Mouse (Mus musculus) heart, embryonic 16.5 days (tissue): ENCODE results near the gene Pla2g12b. TPM values are rescaled to one million over a fixed set of nuclear protein-coding genes. Genes with fewer than 3 reads are reported as not detected.

Source experiments
- ATAC-seq: fragments of 200-750 bp; cut with Nextera tagmentation; replicated peaks from 2 replicates; pipeline ENCODE4 v1.8.0; 2017; ENCODE audit warnings: moderate number of reproducible peaks; ENCODE audit not compliant: insufficient read depth, low FRiP score; ENCODE audit errors: extremely low read depth
- H3K27ac ChIP-seq: fragments of 300-500 bp; sonication (generic); 2 replicates; pipeline ENCODE4 v1.5.1; 2014; ENCODE audit warnings: mild to moderate bottlenecking, low read length, control low read depth, moderate library complexity
- H3K27me3 ChIP-seq: fragments of 300-500 bp; sonication (generic); 2 replicates; pipeline ENCODE4 v1.6.1; 2014; ENCODE audit warnings: low read length, mixed read lengths; ENCODE audit not compliant: control insufficient read depth, insufficient read depth
- H3K36me3 ChIP-seq: fragments of 300-500 bp; sonication (generic); 2 replicates; pipeline ENCODE4 v1.6.1; 2014; ENCODE audit not compliant: control insufficient read depth, insufficient read depth
- H3K4me1 ChIP-seq: fragments of 300-500 bp; sonication (generic); 2 replicates; pipeline ENCODE4 v1.6.1; 2014; ENCODE audit warnings: low read length, mixed read lengths; ENCODE audit not compliant: control insufficient read depth, insufficient read depth
- H3K4me2 ChIP-seq: fragments of 300-500 bp; sonication (generic); 2 replicates; pipeline ENCODE4 v1.6.1; 2014; ENCODE audit warnings: low read depth, mild to moderate bottlenecking, control low read depth, low read length
- H3K4me3 ChIP-seq: fragments of 300-500 bp; sonication (generic); 2 replicates; pipeline ENCODE4 v1.5.1; 2014; ENCODE audit warnings: mild to moderate bottlenecking, control low read depth, low read length
- H3K9ac ChIP-seq: fragments of 300-500 bp; sonication (generic); 2 replicates; pipeline ENCODE4 v1.6.1; 2014; ENCODE audit warnings: low read length, control low read depth
- H3K9me3 ChIP-seq: fragments of 300-500 bp; sonication (generic); replicated peaks from 2 replicates; pipeline ENCODE4 v1.6.1; 2016; ENCODE audit warnings: low read length; ENCODE audit not compliant: control insufficient read depth
- WGBS: fragments of 180-500 bp; shearing (Covaris S2); extraction: QIAGEN DNeasy Blood & Tissue Kit; methylation state at CpG from one replicate; pipeline ENCODE4 v1.1.7; 2014; 5-methylcytosine and 5-hydroxymethylcytosine counted together
- polyA plus RNA-seq: library from polyadenylated mRNA; unstranded; fragments of >200 nt; fragmentation: Nextera tagmentation; extraction: Ambion mirVana; gene quantifications from 2 replicates; pipeline ENCODE4 v1.2.1, GENCODE M21; 2015

Pla2g12b gene
- polyA plus RNA-seq, 1 experiment from 2014 or later, result 0.30 TPM

DNA sequence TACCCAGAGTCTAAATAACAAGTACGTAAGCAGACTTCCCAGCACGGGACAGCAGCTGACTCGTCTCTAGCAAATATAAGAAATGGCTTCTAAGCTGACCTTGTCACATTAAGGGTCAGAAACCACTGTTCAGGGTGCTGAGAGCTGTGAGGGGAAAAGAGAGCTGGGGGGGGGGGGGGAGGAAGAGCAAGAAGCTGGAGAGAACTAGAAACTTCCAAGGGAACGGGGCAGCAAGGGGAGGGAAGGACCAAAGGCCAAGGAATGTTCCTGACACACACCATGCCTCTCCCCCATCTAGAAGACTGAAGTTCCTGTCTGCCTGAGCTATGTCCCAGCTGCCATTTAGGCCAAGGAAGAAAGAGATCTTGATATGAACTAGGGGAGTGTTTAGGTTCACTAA, 22.9 kb downstream of the Pla2g12b start:
- Histone ChIP-seq H3K27me3 (no peaks in the 10 kb centered on the region), H3K9me3 (no peaks in the 10 kb centered on the region), H3K4me1 (peaks cover 10% of the 10 kb centered on the region), H3K9ac (no peak overlapping the region), H3K4me3 (no peak overlapping the region), H3K27ac (no peak overlapping the region), H3K36me3 (no peaks in the 10 kb centered on the region), H3K4me2 (no peak overlapping the region)
- 77% methylated on average over 4 of the region's 4 CpGs for WGBS
- ATAC-seq, result no peak

DNA sequence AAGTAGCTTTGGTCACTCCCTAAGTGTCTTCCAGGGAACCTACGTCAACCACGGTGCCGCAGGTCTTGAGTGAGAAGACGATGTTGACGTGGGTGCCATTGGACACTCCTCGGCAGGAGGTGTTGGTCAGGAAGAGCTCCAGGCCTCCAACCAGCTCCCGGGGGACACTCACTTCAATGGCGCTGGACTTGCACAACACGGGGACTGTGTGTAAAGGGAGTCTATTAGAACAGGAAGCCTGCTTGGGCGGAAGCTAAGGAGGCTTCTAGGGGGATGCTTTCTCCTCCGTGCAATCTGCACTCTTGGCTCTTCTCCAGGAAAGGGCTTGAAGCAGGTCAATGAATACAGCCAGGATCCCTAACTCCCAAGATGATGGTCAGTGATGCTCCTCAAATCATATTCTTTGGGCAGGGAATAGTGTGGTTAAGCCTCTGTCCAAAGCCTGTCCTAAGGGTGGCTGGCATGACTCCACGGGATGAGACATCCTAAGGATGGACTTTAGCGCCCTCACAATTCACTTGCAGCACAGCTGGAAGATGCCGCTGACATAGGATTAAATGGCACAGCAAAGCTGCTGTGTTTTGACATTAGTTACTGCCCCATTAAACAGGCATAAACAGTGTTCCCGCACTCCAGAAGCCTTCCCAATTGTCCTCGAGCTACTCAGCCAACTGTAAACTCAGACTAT, 26.1 kb downstream of the Pla2g12b start:
- Histone ChIP-seq H3K27ac (no peak overlapping the region), H3K9me3 (no peaks in the 10 kb centered on the region), H3K36me3 (no peaks in the 10 kb centered on the region), H3K27me3 (no peaks in the 10 kb centered on the region), H3K4me3 (no peak overlapping the region), H3K9ac (no peak overlapping the region), H3K4me1 (peaks cover 10% of the 10 kb centered on the region), H3K4me2 (no peak overlapping the region)
- ATAC-seq, result peak; percentile 33; the same call in 1 of the 2 replicates
- WGBS, result 68% methylated on average over 16 of the region's 16 CpGs

DNA sequence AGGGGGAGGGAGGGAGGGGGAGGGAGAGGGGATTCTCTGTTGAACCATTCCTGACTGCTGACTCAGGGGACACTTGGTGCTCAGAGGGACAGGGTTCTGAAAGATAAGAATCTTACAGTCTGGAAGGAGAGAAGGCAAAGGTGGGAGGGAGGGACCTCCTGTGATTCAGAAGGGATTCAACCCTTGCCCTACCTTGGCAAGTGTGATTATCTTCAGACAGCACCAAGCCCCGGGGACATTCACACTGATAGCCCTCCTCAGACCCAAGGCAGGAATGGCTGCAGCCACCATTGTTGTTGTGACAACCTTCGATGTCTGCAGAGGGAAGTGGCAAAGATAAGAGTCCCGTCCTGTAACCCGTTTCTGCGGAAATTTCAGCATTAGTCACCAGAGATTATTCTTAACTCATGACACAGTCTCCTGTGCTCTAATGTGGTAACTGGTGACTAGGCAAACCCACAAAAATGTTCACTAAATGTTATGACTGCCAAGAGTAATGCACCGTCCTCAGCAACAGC, 27.3 kb downstream of the Pla2g12b start:
- H3K27ac ChIP-seq, result no peak overlapping the region
- H3K4me3 ChIP-seq, result no peak overlapping the region
- H3K9me3 ChIP-seq, result no peaks in the 10 kb centered on the region
- H3K9ac ChIP-seq, result no peak overlapping the region
- 18% methylated on average over 6 of the region's 6 CpGs for WGBS
- no peaks in the 10 kb centered on the region for H3K27me3 ChIP-seq
- ATAC-seq, result peak; percentile 37; the same call in 1 of the 2 replicates
- peaks cover 2% of the 10 kb centered on the region; the same call in 1 of the 2 replicates for H3K4me1 ChIP-seq
- no peak overlapping the region; the same call in 1 of the 2 replicates for H3K4me2 ChIP-seq
- no peaks in the 10 kb centered on the region for H3K36me3 ChIP-seq

DNA sequence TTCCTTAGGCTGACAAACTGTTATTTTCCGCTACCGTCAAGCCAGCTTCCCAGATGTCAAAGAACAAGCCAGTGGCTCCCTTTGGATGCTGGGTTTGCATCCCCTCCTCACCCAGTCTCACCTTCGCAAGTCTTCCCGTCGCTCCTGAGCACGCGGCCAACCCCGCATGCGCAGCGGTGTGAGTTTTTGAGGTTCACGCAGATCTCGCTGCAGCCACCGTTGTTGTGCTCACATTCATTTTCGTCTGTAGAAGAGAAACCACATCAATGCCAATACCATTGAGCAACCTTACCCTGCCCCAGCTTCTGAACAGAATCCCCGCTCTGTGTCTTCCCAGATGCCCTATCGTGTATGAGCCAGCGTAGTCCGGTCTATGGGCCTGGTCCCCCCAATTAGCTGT, 32.3 kb downstream of the Pla2g12b start:
- no peak for ATAC-seq
- 93% methylated on average over 18 of the region's 18 CpGs for WGBS
- Histone ChIP-seq H3K9me3 (no peaks in the 10 kb centered on the region), H3K27me3 (no peaks in the 10 kb centered on the region), H3K27ac (no peak overlapping the region), H3K4me3 (no peak overlapping the region), H3K36me3 (no peaks in the 10 kb centered on the region), H3K4me2 (no peak overlapping the region), H3K9ac (no peak overlapping the region), H3K4me1 (peaks cover 14% of the 10 kb centered on the region)

DNA sequence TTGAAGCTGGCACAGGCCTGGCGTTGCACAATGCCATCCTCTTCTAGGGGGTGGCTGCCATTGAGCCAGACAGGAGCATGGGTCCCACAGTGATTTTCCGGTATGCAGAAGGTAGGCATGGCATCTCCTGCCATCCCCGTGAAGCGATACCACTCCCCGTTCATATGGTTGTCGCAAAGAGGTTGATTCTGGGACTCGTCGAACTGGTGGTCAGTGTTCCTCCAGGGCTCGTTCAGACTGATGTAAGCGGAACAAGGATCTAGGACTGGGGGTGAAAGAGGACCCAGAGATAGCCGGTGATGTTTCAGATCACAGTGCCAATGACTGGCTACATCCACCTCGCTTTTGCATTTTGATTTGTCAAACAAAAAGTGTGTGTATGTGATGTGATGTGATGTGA, 35.2 kb downstream of the Pla2g12b start:
- Histone ChIP-seq H3K36me3 (no peaks in the 10 kb centered on the region), H3K9me3 (no peaks in the 10 kb centered on the region), H3K4me1 (peaks cover 27% of the 10 kb centered on the region), H3K9ac (no peak overlapping the region), H3K4me3 (no peak overlapping the region), H3K27ac (no peak overlapping the region), H3K27me3 (no peaks in the 10 kb centered on the region), H3K4me2 (no peak overlapping the region)
- no peak for ATAC-seq
- 91% methylated on average over 12 of the region's 12 CpGs for WGBS

DNA sequence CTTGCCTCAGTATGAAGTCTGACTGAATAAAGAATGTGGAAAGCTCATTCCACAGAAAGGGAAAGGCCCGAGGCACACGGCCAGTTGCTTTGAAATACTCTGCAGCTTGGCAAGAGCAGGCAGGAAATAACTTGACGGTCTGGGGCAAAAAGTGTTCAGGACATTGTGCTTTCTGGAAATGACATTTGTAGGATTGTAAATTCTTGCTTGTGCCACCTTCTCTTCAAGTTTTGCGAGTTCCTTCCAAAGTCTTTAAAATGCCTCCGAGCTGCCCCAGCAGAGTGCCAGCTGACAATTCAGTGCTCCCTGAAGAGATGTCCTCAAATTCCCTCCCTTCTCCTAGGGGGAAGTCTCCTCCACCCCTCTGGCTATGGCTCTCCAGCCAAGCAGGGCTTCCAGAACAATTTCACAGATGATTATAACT, 36.1 kb downstream of the Pla2g12b start:
- Histone ChIP-seq H3K27ac (peak overlapping the region; percentile 74), H3K4me1 (peaks cover 35% of the 10 kb centered on the region), H3K9me3 (no peaks in the 10 kb centered on the region), H3K27me3 (no peaks in the 10 kb centered on the region), H3K4me3 (no peak overlapping the region), H3K36me3 (no peaks in the 10 kb centered on the region), H3K9ac (no peak overlapping the region), H3K4me2 (0 out of 2 replicates have a peak overlapping the region, but pooled peaks have one; percentile 25)
- ATAC-seq, result no peak; the same call in 1 of the 2 replicates
- 15% methylated on average over 5 of the region's 5 CpGs for WGBS

DNA sequence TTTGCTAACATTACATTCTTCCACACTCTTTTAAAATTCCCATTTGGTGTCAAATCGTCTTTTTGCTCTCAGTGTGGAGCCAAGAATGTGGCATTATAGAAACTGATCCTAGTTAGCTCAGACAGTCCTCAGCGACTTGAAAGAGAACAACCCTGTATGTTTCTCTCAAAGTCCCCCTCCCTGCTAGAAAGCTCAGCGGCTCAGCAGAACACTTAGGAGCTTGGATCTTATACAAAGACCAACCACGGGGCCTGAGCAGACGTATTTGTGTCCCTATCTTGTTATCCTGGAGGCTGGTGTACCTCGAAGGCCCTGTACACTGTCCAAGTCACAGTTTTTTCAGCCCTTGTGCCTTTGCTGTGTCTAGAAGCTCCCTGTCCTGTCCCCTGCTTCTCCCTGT, 36.7 kb downstream of the Pla2g12b start:
- Histone ChIP-seq H3K4me3 (no peak overlapping the region), H3K4me2 (no peak overlapping the region), H3K27ac (peak overlapping the region; percentile 74), H3K9me3 (no peaks in the 10 kb centered on the region), H3K27me3 (no peaks in the 10 kb centered on the region), H3K36me3 (no peaks in the 10 kb centered on the region), H3K4me1 (peaks cover 36% of the 10 kb centered on the region), H3K9ac (no peak overlapping the region)
- 23% methylated on average over 6 of the region's 6 CpGs for WGBS
- no peak for ATAC-seq

DNA sequence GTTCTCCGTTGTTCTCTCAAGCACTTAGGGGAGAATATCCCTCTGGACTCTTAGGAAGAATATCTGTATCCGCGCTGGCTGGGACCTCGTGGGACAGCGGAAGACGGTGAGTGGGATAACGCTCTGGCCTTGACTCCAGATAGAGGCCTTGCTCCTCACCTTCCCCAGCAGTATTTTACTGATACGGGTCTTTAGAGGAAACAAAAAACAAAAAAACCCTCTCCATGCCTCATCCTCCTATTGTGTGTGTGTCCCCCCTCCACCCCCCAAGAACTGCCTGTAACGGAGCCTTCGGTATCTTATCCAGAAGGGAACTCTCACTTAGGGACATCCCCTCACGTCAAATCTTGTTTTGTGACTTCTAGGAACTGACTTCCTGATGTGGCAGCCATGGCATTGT, 38.3 kb downstream of the Pla2g12b start, which contains the start of gene Oit3:
Gene Oit3, minus strand, starts transcription at position 44 of the 400 bp plus-strand sequence.
- WGBS, result 57% methylated on average over 11 of the region's 11 CpGs

DNA sequence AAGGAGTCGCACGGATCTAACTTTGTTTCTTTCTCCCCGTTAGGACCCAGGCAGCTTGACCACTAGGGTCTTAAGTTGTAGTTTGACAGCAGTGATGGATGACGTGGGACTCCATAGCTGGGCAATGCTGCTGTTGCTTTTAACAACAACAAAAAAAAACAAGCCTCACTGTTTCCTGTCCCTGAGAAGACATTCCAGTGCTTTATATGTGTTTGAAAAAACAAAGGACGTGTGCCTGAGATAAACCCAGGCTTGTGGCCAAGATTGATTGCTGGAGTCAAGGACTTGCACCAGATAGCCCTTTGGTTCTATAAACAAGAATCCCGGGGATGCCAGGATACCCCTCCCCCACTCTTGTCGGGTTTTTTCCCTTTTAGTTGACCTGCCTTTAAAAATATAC, 39.8 kb downstream of the Pla2g12b start:
- H3K4me3 ChIP-seq, result no peak overlapping the region
- peaks cover 46% of the 10 kb centered on the region for H3K4me1 ChIP-seq
- H3K9ac ChIP-seq, result no peak overlapping the region
- 7% methylated on average over 7 of the region's 7 CpGs for WGBS
- H3K36me3 ChIP-seq, result no peaks in the 10 kb centered on the region
- H3K9me3 ChIP-seq, result no peaks in the 10 kb centered on the region
- peak overlapping the region; percentile 28; the same call in 1 of the 2 replicates for H3K4me2 ChIP-seq
- peak; percentile 52; the same call in 1 of the 2 replicates for ATAC-seq
- peak overlapping the region; percentile 9; the same call in 1 of the 2 replicates for H3K27ac ChIP-seq
- no peaks in the 10 kb centered on the region for H3K27me3 ChIP-seq

More for the DNA sequence above, 38.3 kb downstream of the Pla2g12b start, which contains the start of gene Oit3:
- Histone ChIP-seq H3K4me1 (peaks cover 41% of the 10 kb centered on the region), H3K27me3 (no peaks in the 10 kb centered on the region), H3K4me3 (no peak within 1 kb of the TSS), H3K36me3 (no peaks in the 10 kb centered on the region), H3K27ac (peak within 1 kb of the TSS; percentile 9; the same call in 1 of the 2 replicates), H3K9ac (no peak within 1 kb of the TSS), H3K4me2 (no peak within 1 kb of the TSS), H3K9me3 (no peaks in the 10 kb centered on the region)
- ATAC-seq, result no peak; the same call in 1 of the 2 replicates
